ENCODE assay signal across 9 mouse cellular contexts in the genomic region with DNA sequence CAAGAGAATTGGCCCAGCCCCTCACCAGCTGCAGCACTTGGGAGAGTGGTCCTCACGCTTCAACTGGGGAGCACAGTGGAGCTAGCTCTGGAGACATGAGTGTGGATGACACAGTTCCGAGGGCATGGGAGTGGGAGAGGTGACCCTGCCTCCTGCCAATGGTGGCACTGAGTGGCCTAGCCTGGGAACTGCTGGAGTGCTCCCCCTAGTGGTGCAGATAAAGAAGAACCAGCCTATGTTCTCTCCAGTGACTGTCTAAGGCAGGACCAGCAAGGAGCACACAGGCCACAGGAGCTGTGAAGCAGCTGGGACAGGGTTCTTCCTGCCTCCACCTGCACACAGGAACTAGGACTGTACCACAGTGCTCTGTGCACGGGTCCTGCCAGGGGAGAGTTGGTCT. TPM values are rescaled to one million over a fixed set of nuclear protein-coding genes. Genes with fewer than 3 reads are reported as not detected.
DNase-seq lines count a peak whose midpoint lies in the region; ATAC-seq and TF ChIP-seq lines count a peak whose summit lies in the region.
"Had no signal": no experiment of that assay in that cellular context is flagged by ENCODE, and none has a peak within 500 bp of the region (broad histone marks: within the 10 kb centered on the region; RNA-seq: fewer than 3 reads in every experiment).

No protein-coding gene starts in this region.

- no peak for TF ChIP-seq POLR2A in cortical plate, adult 2 months (IDR thresholded peaks at IDR 0.05; ENCODE audit: extremely low read depth, insufficient read depth, low read length)

- H3K4me1 ChIP-seq in forebrain, postnatal 0 days (ENCODE audit: insufficient read depth), result no peaks in the 10 kb centered on the region
- no peaks in the 10 kb centered on the region for H3K4me1 ChIP-seq in forebrain, embryonic 15.5 days
- no peaks in the 10 kb centered on the region for H3K4me1 ChIP-seq in lung, embryonic 15.5 days
- H3K4me1 ChIP-seq in cortical plate, adult 2 months (ENCODE audit: control insufficient read depth, insufficient read depth, low read length), result no peaks in the 10 kb centered on the region
- H3K4me1 ChIP-seq in megakaryocyte, embryonic 14.5 days, result no peaks in the 10 kb centered on the region

- H3K36me3 ChIP-seq in forebrain, postnatal 0 days (ENCODE audit: insufficient read depth), result no peaks in the 10 kb centered on the region
- H3K36me3 ChIP-seq in forebrain, embryonic 15.5 days, result no peaks in the 10 kb centered on the region
- H3K36me3 ChIP-seq in lung, embryonic 15.5 days, result no peaks in the 10 kb centered on the region
- H3K36me3 ChIP-seq in megakaryocyte, embryonic 14.5 days (replicated peaks; ENCODE audit: low read length), result no peaks in the 10 kb centered on the region

- 0 out of 2 replicates have a peak, but pooled peaks cover 4% of the 10 kb centered on the region for H3K9me3 ChIP-seq in forebrain, postnatal 0 days (ENCODE audit: low read length)
- H3K9me3 ChIP-seq in forebrain, embryonic 15.5 days, result 0 out of 2 replicates have a peak, but pooled peaks cover 5% of the 10 kb centered on the region
- no peaks in the 10 kb centered on the region for H3K9me3 ChIP-seq in lung, embryonic 15.5 days
- H3K9me3 ChIP-seq in megakaryocyte, embryonic 14.5 days, result peaks cover 40% of the 10 kb centered on the region

- 82% methylated on average over 3 of the region's 3 CpGs for WGBS in forebrain, postnatal 0 days
- 76% methylated on average over 3 of the region's 3 CpGs for WGBS in forebrain, embryonic 15.5 days
- 81% methylated on average over 3 of the region's 3 CpGs for WGBS in lung, embryonic 15.5 days

- no peak for DNase-seq in forebrain, postnatal 0 days
- DNase-seq in lung, postnatal 4 days, result no peak
- no peak for DNase-seq in ovary, postnatal 14 days (ENCODE audit: low spot score)
- DNase-seq in cerebellum, adult 8-10 months, result no peak

- TF ChIP-seq CTCF in forebrain, postnatal 0 days (IDR thresholded peaks at IDR 0.05; ENCODE audit: low read depth), result peak; percentile 47
- TF ChIP-seq CTCF in cortical plate, adult 2 months (IDR thresholded peaks at IDR 0.05; ENCODE audit: extremely low read depth, insufficient read depth, low read length), result 0 out of 2 replicates have a peak, but pooled peaks have one; percentile 6

- H3K27me3 ChIP-seq in forebrain, postnatal 0 days (ENCODE audit: insufficient read depth, low read length), result no peaks in the 10 kb centered on the region
- H3K27me3 ChIP-seq in forebrain, embryonic 15.5 days, result no peaks in the 10 kb centered on the region
- H3K27me3 ChIP-seq in lung, embryonic 15.5 days, result no peaks in the 10 kb centered on the region
- no peaks in the 10 kb centered on the region for H3K27me3 ChIP-seq in megakaryocyte, embryonic 14.5 days (replicated peaks)

- no peak for ATAC-seq in forebrain, postnatal 0 days
- no peak; the same call in 1 of the 2 replicates for ATAC-seq in forebrain, embryonic 15.5 days (replicated peaks)
- ATAC-seq in lung, embryonic 15.5 days (ENCODE audit: borderline replicate concordance, extremely low read depth, low FRiP score, low TSS enrichment), result 0 out of 2 replicates have a peak, but pooled peaks have one; percentile 31

- no peak overlapping the region for H3K27ac ChIP-seq in forebrain, postnatal 0 days (ENCODE audit: low read depth, low read length)
- H3K27ac ChIP-seq in forebrain, embryonic 15.5 days (replicated peaks), result no peak overlapping the region
- no peak overlapping the region for H3K27ac ChIP-seq in lung, embryonic 15.5 days
- H3K27ac ChIP-seq in cortical plate, adult 2 months (ENCODE audit: insufficient read depth, low read length), result no peak overlapping the region

- no peak overlapping the region for H3K4me2 ChIP-seq in forebrain, postnatal 0 days (ENCODE audit: low read depth)
- no peak overlapping the region for H3K4me2 ChIP-seq in forebrain, embryonic 15.5 days (replicated peaks)
- no peak overlapping the region for H3K4me2 ChIP-seq in lung, embryonic 15.5 days

- no peak overlapping the region for H3K4me3 ChIP-seq in forebrain, postnatal 0 days (ENCODE audit: low read depth, low read length)
- no peak overlapping the region for H3K4me3 ChIP-seq in forebrain, embryonic 15.5 days
- H3K4me3 ChIP-seq in lung, embryonic 15.5 days, result no peak overlapping the region
- H3K4me3 ChIP-seq in cortical plate, adult 2 months (ENCODE audit: insufficient read depth, low read length), result no peak overlapping the region
- peak overlapping the region; percentile 23 for H3K4me3 ChIP-seq in megakaryocyte, embryonic 14.5 days (replicated peaks)

- no peak overlapping the region for H3K9ac ChIP-seq in forebrain, postnatal 0 days
- H3K9ac ChIP-seq in forebrain, embryonic 15.5 days (replicated peaks), result no peak overlapping the region
- H3K9ac ChIP-seq in lung, embryonic 15.5 days, result no peak overlapping the region

RNA-seq across cellular contexts. Expression of a gene that starts 40.5 kb away (rescaled TPM):
- 0.85 and 1.00 TPM in 2 replicates for total RNA-seq in forebrain, postnatal 0 days (2014; rRNA removed)
- 0.35 and 0.90 TPM in 2 replicates for polyA plus RNA-seq in forebrain, postnatal 0 days (2015; fragmentation: Nextera tagmentation; extraction: Ambion mirVana)
- polyA plus RNA-seq in forebrain, embryonic 15.5 days (2015; fragmentation: Nextera tagmentation; extraction: Ambion mirVana), result 0.14 and 0.25 TPM in 2 replicates
- not detected in 2 replicates for polyA plus RNA-seq in lung, embryonic 15.5 days (2015; fragmentation: Nextera tagmentation; extraction: Ambion mirVana)
- polyA plus RNA-seq in cortical plate, adult 2 months (2012; rRNA removed), result 0.23 and 0.32 TPM in 2 replicates
- polyA plus RNA-seq in megakaryocyte, embryonic 14.5 days (2012; ENCODE audit: insufficient read depth, low replicate concordance), result not detected in 2 replicates
- polyA plus RNA-seq: neural tube, embryonic 14.5 days had no signal

RNA-seq across cellular contexts. Expression of a gene that starts 40.7 kb away (rescaled TPM):
- not detected in 2 replicates for total RNA-seq in forebrain, postnatal 0 days (2014; rRNA removed)
- not detected in 2 replicates for polyA plus RNA-seq in forebrain, postnatal 0 days (2015; fragmentation: Nextera tagmentation; extraction: Ambion mirVana)
- not detected in 2 replicates for polyA plus RNA-seq in forebrain, embryonic 15.5 days (2015; fragmentation: Nextera tagmentation; extraction: Ambion mirVana)
- polyA plus RNA-seq in lung, embryonic 15.5 days (2015; fragmentation: Nextera tagmentation; extraction: Ambion mirVana), result not detected in 2 replicates
- polyA plus RNA-seq in cortical plate, adult 2 months (2012; rRNA removed), result not detected in 2 replicates
- polyA plus RNA-seq in megakaryocyte, embryonic 14.5 days (2012; ENCODE audit: insufficient read depth, low replicate concordance), result 0.22 TPM in 1 of 2 replicates, not detected in the other
- polyA plus RNA-seq: neural tube, embryonic 14.5 days had no signal
